Mouse (Mus musculus) urinary bladder, postnatal 10 days (tissue): ENCODE results near the gene Drosha.
"Not testable (repeated sequence)": the region's sequence is repeated elsewhere in the genome, so short reads cannot be mapped to it uniquely, and the experiment has no call there.

Experiments used
- DNase-seq: peaks from one replicate; pipeline ENCODE4 v3.0.0; 2022; ENCODE audit warnings: low spot score

Gene Drosha

DNA sequence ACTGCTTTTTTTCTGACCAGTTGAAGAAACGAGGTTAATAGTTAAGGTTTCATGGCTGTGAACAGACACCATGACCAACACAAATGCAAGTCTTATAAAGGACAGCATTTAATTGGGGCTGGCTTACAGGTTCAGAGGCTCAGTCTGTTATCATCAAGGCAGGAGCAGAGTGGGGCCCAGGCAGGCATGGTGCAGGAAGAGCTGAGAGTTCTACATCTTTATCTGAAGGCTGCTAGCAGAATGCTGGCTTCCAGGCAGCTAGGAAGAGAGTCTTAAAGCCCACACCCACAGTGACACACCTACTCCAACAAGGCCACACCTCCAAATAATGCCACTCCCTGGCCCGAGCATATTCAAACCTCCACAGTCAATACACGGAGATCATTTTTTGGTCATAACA lies 112.7 kb downstream of the Drosha start:
- not testable (repeated sequence) for DNase-seq

DNA sequence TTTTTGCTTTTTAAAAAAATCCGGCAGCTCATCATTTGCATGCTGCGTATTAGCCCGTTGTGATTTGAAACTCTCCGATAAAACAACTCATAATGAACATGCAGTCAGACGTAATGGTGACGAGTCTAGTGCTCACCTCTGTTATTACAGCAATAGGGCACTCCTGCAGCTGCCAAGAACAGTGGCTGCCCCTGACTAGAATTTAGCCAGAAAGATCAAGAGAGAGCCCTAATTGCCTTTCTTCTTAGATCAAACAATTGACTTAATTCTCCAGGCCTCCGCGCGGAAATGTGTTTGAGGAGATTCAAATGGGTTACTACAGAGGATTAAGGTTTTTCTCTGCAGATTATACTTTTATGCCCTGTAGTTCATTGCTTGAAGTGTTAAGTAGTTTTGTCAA lies 116.5 kb downstream of the Drosha start:
- DNase-seq: no peak

DNA sequence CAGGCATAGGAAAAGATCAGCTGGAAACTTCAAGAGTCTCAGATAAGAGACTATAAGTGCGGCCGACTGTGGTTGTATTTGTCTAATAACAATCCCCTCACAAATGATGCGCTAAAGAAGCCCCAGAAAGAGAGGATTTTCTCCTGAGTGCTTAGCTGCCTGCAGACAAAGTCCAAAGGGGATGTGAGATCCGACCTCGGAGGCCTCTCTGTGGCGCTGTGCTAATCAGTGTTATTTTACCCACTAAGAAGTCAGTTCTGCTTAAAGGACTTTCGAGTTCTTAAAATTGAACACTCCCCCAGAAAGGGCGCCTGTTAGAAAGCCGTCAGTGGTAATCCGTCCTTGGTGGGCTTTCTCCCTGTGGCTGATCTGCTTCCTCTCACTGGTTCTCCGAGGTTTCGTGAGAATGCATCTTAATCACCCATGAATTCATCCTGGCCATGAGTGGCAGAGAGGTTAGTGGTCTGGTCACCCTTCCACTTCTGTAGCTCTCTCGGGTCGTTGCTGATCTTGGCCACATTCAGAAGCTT lies 117.1 kb downstream of the Drosha start:
- DNase-seq: no peak

DNA sequence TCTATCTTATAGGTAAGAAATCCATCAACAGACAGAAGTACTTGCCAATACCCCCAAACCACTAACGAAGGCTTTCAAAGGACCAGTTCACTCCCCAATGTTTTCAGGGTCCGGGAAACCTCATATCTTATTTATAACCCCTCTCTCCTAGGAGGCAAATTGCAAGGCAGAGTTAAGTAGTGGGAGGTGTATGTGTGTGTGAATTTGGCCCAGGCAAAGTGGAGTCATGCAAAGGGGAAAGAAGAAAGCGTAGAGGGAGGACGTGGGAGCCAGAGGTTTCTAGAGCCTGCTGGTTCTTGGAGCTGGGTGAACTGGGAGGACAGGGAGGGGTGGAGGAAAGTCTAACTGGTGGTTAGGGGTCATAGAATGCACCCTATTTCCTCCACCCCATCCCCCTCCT lies 117.8 kb downstream of the Drosha start:
- no peak for DNase-seq

DNA sequence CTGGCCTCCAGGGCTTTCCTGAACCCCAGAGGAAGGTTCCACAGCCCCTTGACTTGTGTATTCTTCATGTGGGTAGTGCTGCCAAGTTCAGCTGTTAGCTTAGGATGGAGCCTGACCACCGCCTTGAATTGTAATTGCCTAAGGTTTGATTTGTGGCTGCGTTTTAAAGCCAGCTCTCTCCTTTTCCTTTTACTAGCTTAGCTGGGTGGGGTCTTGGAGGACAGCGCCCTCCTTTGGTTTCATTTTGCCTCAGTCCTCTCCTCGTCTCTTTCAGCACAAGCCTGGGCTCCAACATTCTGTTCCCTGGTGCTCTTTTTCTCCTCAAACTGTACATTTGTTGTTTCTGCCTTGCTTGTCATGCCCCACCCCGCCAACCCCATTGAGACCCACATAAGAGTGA lies 133.4 kb downstream of the Drosha start:
- no peak for DNase-seq

DNA sequence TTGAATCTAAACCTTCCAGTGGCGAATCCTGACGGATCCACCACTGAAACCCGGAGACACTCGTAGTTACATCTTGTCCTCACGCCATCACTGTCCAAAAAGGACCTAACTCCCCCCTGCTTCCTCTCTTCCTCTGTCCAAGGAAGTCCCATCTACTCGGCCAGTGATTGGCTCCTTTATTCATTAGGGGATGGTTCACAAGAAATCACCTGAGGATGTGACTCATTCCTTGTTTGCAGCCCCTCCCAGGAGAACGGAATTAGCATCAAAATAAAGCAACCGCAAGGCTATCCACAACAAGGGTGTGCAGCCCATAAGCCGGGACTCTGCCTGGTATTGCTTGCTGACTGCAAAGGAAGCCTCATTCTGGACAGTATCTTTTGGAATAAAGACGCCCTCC lies 137.6 kb downstream of the Drosha start:
- DNase-seq: no peak

DNA sequence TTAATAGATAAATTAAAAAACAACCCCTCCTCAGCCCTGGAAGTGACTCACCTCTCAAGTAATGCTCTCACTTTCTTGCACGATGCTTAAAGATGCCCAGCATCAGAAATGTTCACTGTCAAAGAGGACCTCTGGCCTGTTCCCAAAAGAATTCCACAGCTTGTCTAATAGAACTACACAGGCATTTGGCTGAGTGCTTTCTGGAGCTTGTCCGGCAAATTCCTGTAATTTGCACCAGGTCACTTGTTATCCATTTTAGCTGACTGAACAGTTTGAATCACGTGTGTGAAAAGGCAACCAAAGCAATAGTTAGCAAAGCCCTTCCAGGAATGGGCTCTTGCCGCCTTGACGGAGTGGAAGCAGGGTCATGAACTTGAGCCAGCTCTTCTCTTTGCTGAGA lies 140.6 kb downstream of the Drosha start:
- DNase-seq: no peak

DNA sequence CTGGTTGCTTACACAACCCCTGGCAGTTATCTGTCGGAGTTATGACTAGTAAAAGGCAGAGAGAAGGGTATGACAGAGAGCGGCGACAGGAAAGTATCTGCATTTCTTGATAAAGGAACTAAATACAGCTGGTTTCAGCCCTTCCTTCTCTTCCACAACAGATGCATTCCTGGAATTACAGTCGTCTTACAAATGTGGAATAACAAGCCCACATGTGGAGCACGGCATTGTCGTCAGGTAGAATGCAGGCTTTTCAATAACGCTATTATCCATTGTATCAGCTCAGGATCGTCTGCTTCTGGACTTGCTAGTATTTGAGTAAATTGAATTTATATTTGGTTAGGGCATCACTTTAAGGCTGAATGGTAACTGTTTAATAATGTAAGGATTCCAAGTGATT lies 144.2 kb downstream of the Drosha start:
- DNase-seq: no peak

DNA sequence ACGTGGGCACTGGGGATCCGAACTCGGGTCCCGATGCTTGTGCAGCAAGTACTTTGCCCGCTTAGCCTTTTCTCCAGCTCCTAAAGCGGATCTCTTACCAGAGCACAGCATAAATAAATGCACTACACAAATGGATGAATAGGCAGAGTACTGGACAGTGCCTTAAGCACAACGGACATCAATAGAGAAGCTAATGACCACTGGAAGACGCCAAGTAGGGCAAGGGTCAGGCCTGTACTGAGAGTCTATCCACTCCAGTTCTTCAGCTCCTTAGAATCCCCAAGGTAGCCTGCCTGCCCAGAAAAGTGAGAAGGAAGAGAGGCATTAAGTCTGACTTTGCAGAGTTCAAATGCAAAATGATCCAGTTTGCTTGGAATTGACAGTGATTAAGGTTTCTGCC lies 147.8 kb downstream of the Drosha start:
- no peak for DNase-seq
